Mouse (Mus musculus): ENCODE data around the gene Gm20441. TPM values are rescaled to one million over a fixed set of nuclear protein-coding genes. Genes with fewer than 3 reads are reported as not detected.

Gm20441 gene
- polyA plus RNA-seq (2012; rRNA removed), result 0.61 TPM in 1 of 2 replicates, not detected in the other

GRCm38 (mm10) chr10:75780769-75781578 lies at the start of gene Gm20441, which contains the start of gene Gstt3:
Gene Gm20441, minus strand, starts transcription at chr10:75780954.
Gene Gstt3, minus strand, starts transcription at chr10:75781414.

GRCm38 (mm10) chr10:75822443-75822842 lies 41.7 kb upstream of the Gm20441 start, which contains the start of gene Gstt4:
Gene Gstt4, minus strand, starts transcription at chr10:75822543.

GRCm38 (mm10) chr10:75798176-75798696 lies 17.5 kb upstream of the Gm20441 start, which contains the start of gene Gstt1:
Gene Gstt1, minus strand, starts transcription at chr10:75798584.

GRCm38 (mm10) chr10:75772795-75773664 lies 7.7 kb downstream of the Gm20441 start, which contains the start of gene Ddt:
Gene Ddt, minus strand, starts transcription at chr10:75773414.

GRCm38 (mm10) chr10:75763682-75764518 lies 16.9 kb downstream of the Gm20441 start, which contains the start of gene Cabin1:
Gene Cabin1, minus strand, starts transcription at chr10:75764341.

Other genes starting within 250 kb of the Gm20441 start
- 0.27 and 0.47 TPM in 2 replicates for gene Lrrc75b, start 220.6 kb downstream of the Gm20441 start, polyA plus RNA-seq (2012; rRNA removed)
- gene Ggt1, start 219.3 kb downstream of the Gm20441 start, polyA plus RNA-seq (2012; rRNA removed), result 1.2 and 2.7 TPM in 2 replicates
- 12.5 and 28.5 TPM in 2 replicates for gene Ggt5, start 191.6 kb downstream of the Gm20441 start, polyA plus RNA-seq (2012; rRNA removed)
- gene Susd2, start 136.9 kb downstream of the Gm20441 start, polyA plus RNA-seq (2012; rRNA removed), result 16.5 and 18.7 TPM in 2 replicates
- 15.4 and 19.2 TPM in 2 replicates for gene Cabin1, start 16.6 kb downstream of the Gm20441 start, polyA plus RNA-seq (2012; rRNA removed)
- 55.7 and 66.9 TPM in 2 replicates for gene Ddt, start 7.5 kb downstream of the Gm20441 start, polyA plus RNA-seq (2012; rRNA removed)
- gene Gstt3, start 460 bp upstream of the Gm20441 start, polyA plus RNA-seq (2012; rRNA removed), result 37.5 and 38.9 TPM in 2 replicates
- 55.2 and 70.1 TPM in 2 replicates for gene Gstt1, start 17.6 kb upstream of the Gm20441 start, polyA plus RNA-seq (2012; rRNA removed)
- gene Gstt4, start 41.6 kb upstream of the Gm20441 start, polyA plus RNA-seq (2012; rRNA removed), result not detected in 2 replicates
- 104 and 132 TPM in 2 replicates for gene Gstt2, start 56.5 kb upstream of the Gm20441 start, polyA plus RNA-seq (2012; rRNA removed)
- gene Mif, start 79.3 kb upstream of the Gm20441 start, polyA plus RNA-seq (2012; rRNA removed), result 921 and 1,563 TPM in 2 replicates
- gene Derl3, start 112.5 kb upstream of the Gm20441 start, polyA plus RNA-seq (2012; rRNA removed), result 28.9 and 38.8 TPM in 2 replicates
- 32.3 and 34.3 TPM in 2 replicates for gene Smarcb1, start 140.7 kb upstream of the Gm20441 start, polyA plus RNA-seq (2012; rRNA removed)
- gene Chchd10, start 152.2 kb upstream of the Gm20441 start, polyA plus RNA-seq (2012; rRNA removed), result 1,169 and 2,852 TPM in 2 replicates
- 11.6 and 13.7 TPM in 2 replicates for gene Mmp11, start 155.5 kb upstream of the Gm20441 start, polyA plus RNA-seq (2012; rRNA removed)
- gene Gm867, start 159.7 kb upstream of the Gm20441 start, polyA plus RNA-seq (2012; rRNA removed), result 0.11 TPM in 1 of 2 replicates, not detected in the other
- gene Vpreb3, start 162.1 kb upstream of the Gm20441 start, polyA plus RNA-seq (2012; rRNA removed), result 0.11 and 0.31 TPM in 2 replicates
- not detected in 2 replicates for gene Gm5134, start 173.6 kb upstream of the Gm20441 start, polyA plus RNA-seq (2012; rRNA removed)